In genomic region chr12:81856696-81857095, GRCm38 (mm10) we compare ENCODE assay signal across 15 mouse cellular contexts. TPM values are rescaled to one million over a fixed set of nuclear protein-coding genes. Genes with fewer than 3 reads are reported as not detected.
DNase-seq lines count a peak whose midpoint lies in the region; ATAC-seq and TF ChIP-seq lines count a peak whose summit lies in the region.
"Had no signal": no experiment of that assay in that cellular context is flagged by ENCODE, and none has a peak within 500 bp of the region (broad histone marks: within the 10 kb centered on the region; RNA-seq: fewer than 3 reads in every experiment).

No protein-coding gene starts in this region.

- H3K27ac ChIP-seq in forebrain, postnatal 0 days (ENCODE audit: low read depth, low read length), result no peak overlapping the region
- H3K27ac ChIP-seq: macrophage; neural tube, embryonic 15.5 days had no signal

- peaks cover 8% of the 10 kb centered on the region for H3K4me1 ChIP-seq in forebrain, postnatal 0 days (ENCODE audit: insufficient read depth)

- intact Hi-C loops in heart, postnatal 25 days (cut with DNase I), result no loop called here

- no peaks in the 10 kb centered on the region for H3K27me3 ChIP-seq in forebrain, postnatal 0 days (ENCODE audit: insufficient read depth, low read length)
- H3K27me3 ChIP-seq: neural tube, embryonic 15.5 days; stomach, embryonic 15.5 days had no signal

- no peak for TF ChIP-seq CTCF in forebrain, postnatal 0 days (IDR thresholded peaks at IDR 0.05; ENCODE audit: low read depth)

- no peaks in the 10 kb centered on the region for H3K36me3 ChIP-seq in forebrain, postnatal 0 days (ENCODE audit: insufficient read depth)
- H3K36me3 ChIP-seq: neural tube, embryonic 15.5 days; stomach, embryonic 15.5 days had no signal

- no peaks in the 10 kb centered on the region for H3K9me3 ChIP-seq in forebrain, postnatal 0 days (ENCODE audit: low read length)
- H3K9me3 ChIP-seq: neural tube, embryonic 15.5 days; stomach, embryonic 15.5 days had no signal

- H3K4me2 ChIP-seq in forebrain, postnatal 0 days (ENCODE audit: low read depth), result no peak overlapping the region
- H3K4me2 ChIP-seq: neural tube, embryonic 15.5 days; stomach, embryonic 15.5 days had no signal

- DNase-seq in heart, adult 18-20 months, result peak; percentile 33 to 49
- no peak for DNase-seq in heart, postnatal 25 days (ENCODE audit: low spot score)
- peak; percentile 64 for DNase-seq in 416B (ENCODE audit: low read depth)
- peak; percentile 61 for DNase-seq in lung, postnatal 14 days
- DNase-seq in forebrain, postnatal 0 days, result no peak
- no peak for DNase-seq in cerebellum, adult 18-20 months
- DNase-seq in spleen, postnatal 10 days (ENCODE audit: low spot score in 2 of 2), result no peak
- DNase-seq: cerebellum, postnatal 10 days; layer of hippocampus, postnatal 36 days; thymus, postnatal 4 days had no signal

- peak; percentile 75 for ATAC-seq in granulocyte monocyte progenitor cell, adult 5-6 weeks (replicated peaks; ENCODE audit: poor library complexity, severe bottlenecking)
- ATAC-seq in forebrain, postnatal 0 days, result no peak
- ATAC-seq: forebrain, embryonic 16.5 days had no signal

- H3K9ac ChIP-seq in forebrain, postnatal 0 days, result no peak overlapping the region
- H3K9ac ChIP-seq: neural tube, embryonic 15.5 days; stomach, embryonic 15.5 days had no signal

- no peak overlapping the region for H3K4me3 ChIP-seq in forebrain, postnatal 0 days (ENCODE audit: low read depth, low read length)
- H3K4me3 ChIP-seq: neural tube, embryonic 15.5 days; stomach, embryonic 15.5 days had no signal

- 37% methylated on average over 4 of the region's 4 CpGs for WGBS in forebrain, postnatal 0 days

RNA-seq across cellular contexts. Expression of gene Pcnx, which starts 3.1 kb away (rescaled TPM):
- 10 to 100 TPM; 59.0 to 63.6 TPM for total RNA-seq in heart, adult 18-20 months (2021)
- total RNA-seq in heart, postnatal 25 days (2021), result 10 to 100 TPM; 50.6 to 57.9 TPM
- 14.8 and 24.4 TPM in 2 replicates for total RNA-seq in granulocyte monocyte progenitor cell, adult 5-6 weeks (2014; fragmentation: Nextera tagmentation)
- 13.9 TPM in 2 replicates for total RNA-seq in granulocyte monocyte progenitor cell, adult 5-6 weeks (2017)
- 30.9 and 37.6 TPM in 2 replicates for total RNA-seq in forebrain, postnatal 0 days (2014; rRNA removed)
- polyA plus RNA-seq in forebrain, postnatal 0 days (2015; fragmentation: Nextera tagmentation; extraction: Ambion mirVana), result 6.1 and 6.3 TPM in 2 replicates

Comparison
In these comparisons a context has a peak if more than half of its experiments do, and no peak if none do; other contexts are left out.
1. DNase-seq: peak in heart, adult 18-20 months (2 of 2), 416B (single experiment) and lung, postnatal 14 days (single experiment); none in heart, postnatal 25 days (single experiment), forebrain, postnatal 0 days (single experiment), cerebellum, adult 18-20 months (0 of 2) and spleen, postnatal 10 days (0 of 2).